Mouse (Mus musculus): ENCODE measurements around the gene Pxdn.

- TF ChIP-seq CHD2 (IDR thresholded peaks at IDR 0.05; ENCODE audit: low read depth, low read length) (no peak), ZC3H11A (IDR thresholded peaks at IDR 0.05; ENCODE audit: borderline replicate concordance, low read depth, low read length) (no peak)
Measured at GRCm38 (mm10) chr12:30054761-30055540, 117.5 kb downstream of the Pxdn start.

Data from ES-E14 (cell line).